Comparison of ENCODE assay signal across 7 mouse cellular contexts in the genomic region with DNA sequence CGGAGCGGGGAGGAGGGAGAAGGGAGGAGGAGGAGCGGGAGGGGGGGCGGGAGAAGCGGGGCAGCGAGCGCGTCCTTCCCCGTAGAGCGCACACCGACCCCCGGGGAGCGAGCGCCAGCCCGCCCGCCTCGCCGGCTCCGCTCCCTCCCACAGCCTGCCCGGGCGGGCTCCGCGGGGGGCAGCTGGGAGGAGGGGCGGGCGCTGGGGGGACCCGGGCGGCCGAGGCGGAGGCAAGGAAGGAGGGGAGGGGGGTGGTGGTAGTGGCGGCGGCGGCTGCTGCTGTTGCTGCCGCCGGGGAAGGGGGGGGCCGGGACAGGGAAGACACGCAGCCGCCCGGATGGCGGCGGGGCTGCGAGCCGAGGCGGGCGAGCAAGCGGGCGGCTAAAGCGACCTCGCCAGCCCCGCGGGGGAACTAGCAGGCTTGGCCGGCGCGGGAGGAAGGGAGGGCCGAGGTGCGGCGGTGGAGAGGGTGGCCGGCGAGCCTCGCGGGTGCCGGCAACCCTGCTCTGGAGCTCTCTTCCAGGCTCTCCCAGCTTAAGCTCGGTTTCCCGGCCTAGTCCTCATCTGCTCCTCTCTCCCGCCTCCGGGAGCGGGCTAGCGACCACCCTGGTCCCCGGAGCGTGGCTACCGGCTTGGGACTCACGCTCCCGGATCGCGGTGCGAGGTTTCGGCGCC. TPM values are rescaled to one million over a fixed set of nuclear protein-coding genes. Genes with fewer than 3 reads are reported as not detected.
DNase-seq lines count a peak whose midpoint lies in the region; ATAC-seq lines count a peak whose summit lies in the region.

No protein-coding gene starts in this region.

- H3K27me3 ChIP-seq in forebrain, embryonic 14.5 days (replicated peaks; ENCODE audit: control insufficient read depth, insufficient read depth, low read length) = no peaks in the 10 kb centered on the region
- no peaks in the 10 kb centered on the region for H3K27me3 ChIP-seq in hindbrain, embryonic 11.5 days (ENCODE audit: control insufficient read depth, insufficient read depth, low read length)
- H3K27me3 ChIP-seq in limb, embryonic 11.5 days (ENCODE audit: control insufficient read depth, insufficient read depth, low read length) = no peaks in the 10 kb centered on the region
- no peaks in the 10 kb centered on the region; the same call in 1 of the 2 replicates for H3K27me3 ChIP-seq in midbrain, embryonic 12.5 days

- H3K9me3 ChIP-seq in forebrain, embryonic 14.5 days (replicated peaks; ENCODE audit: control insufficient read depth, low read length) = no peaks in the 10 kb centered on the region
- no peaks in the 10 kb centered on the region for H3K9me3 ChIP-seq in hindbrain, embryonic 11.5 days (ENCODE audit: control insufficient read depth, low read length)
- no peaks in the 10 kb centered on the region for H3K9me3 ChIP-seq in limb, embryonic 11.5 days (ENCODE audit: control insufficient read depth, low read length)
- H3K9me3 ChIP-seq in midbrain, embryonic 12.5 days = no peaks in the 10 kb centered on the region

- H3K4me3 ChIP-seq in brown adipose tissue, adult 24 weeks (ENCODE audit: insufficient read depth, low read depth, low read length) = peak overlapping the region; percentile 85
- H3K4me3 ChIP-seq in forebrain, embryonic 14.5 days (ENCODE audit: low read depth, low read length) = peak overlapping the region; percentile 100
- peak overlapping the region; percentile 100 for H3K4me3 ChIP-seq in hindbrain, embryonic 11.5 days (ENCODE audit: low read depth, low read length)
- H3K4me3 ChIP-seq in limb, embryonic 11.5 days (ENCODE audit: low read depth, low read length) = peak overlapping the region; percentile 95
- H3K4me3 ChIP-seq in midbrain, embryonic 12.5 days = peak overlapping the region; percentile 100

- peak overlapping the region; percentile 95 for H3K27ac ChIP-seq in brown adipose tissue, adult 24 weeks (replicated peaks; ENCODE audit: low read depth, low read length)
- peak overlapping the region; percentile 99 for H3K27ac ChIP-seq in forebrain, embryonic 14.5 days (ENCODE audit: low read depth, low read length)
- peak overlapping the region; percentile 99 for H3K27ac ChIP-seq in hindbrain, embryonic 11.5 days (ENCODE audit: low read depth, low read length)
- peak overlapping the region; percentile 99 for H3K27ac ChIP-seq in limb, embryonic 11.5 days (replicated peaks; ENCODE audit: low read depth, low read length)
- H3K27ac ChIP-seq in midbrain, embryonic 12.5 days (replicated peaks) = peak overlapping the region; percentile 100

- H3K4me2 ChIP-seq in forebrain, embryonic 14.5 days (ENCODE audit: low read length) = peak overlapping the region; percentile 95
- peak overlapping the region; percentile 90 for H3K4me2 ChIP-seq in hindbrain, embryonic 11.5 days (replicated peaks; ENCODE audit: low read depth, low read length)
- H3K4me2 ChIP-seq in limb, embryonic 11.5 days (ENCODE audit: low read depth, severe bottlenecking) = peak overlapping the region; percentile 91
- H3K4me2 ChIP-seq in midbrain, embryonic 12.5 days (replicated peaks) = peak overlapping the region; percentile 85

- peaks cover 25% of the 10 kb centered on the region for H3K36me3 ChIP-seq in forebrain, embryonic 14.5 days (ENCODE audit: control insufficient read depth, insufficient read depth, low read length)
- 0 out of 2 replicates have a peak, but pooled peaks cover 3% of the 10 kb centered on the region for H3K36me3 ChIP-seq in hindbrain, embryonic 11.5 days (ENCODE audit: control insufficient read depth, insufficient read depth, low read length)
- H3K36me3 ChIP-seq in limb, embryonic 11.5 days (ENCODE audit: control insufficient read depth, insufficient read depth, low read length) = peaks cover 11% of the 10 kb centered on the region
- peaks cover 25% of the 10 kb centered on the region for H3K36me3 ChIP-seq in midbrain, embryonic 12.5 days

- under 1% methylated on average over 26 of the region's 77 CpGs for WGBS in forebrain, embryonic 14.5 days
- WGBS in hindbrain, embryonic 11.5 days = under 1% methylated on average over 45 of the region's 77 CpGs
- WGBS in limb, embryonic 11.5 days = 0% methylated on average over 54 of the region's 77 CpGs
- WGBS in midbrain, embryonic 12.5 days = 0% methylated on average over 29 of the region's 77 CpGs

- DNase-seq in NIH3T3 (ENCODE audit: low read depth) = peak; percentile 85
- peak; percentile 81 for DNase-seq in forebrain, embryonic 14.5 days (ENCODE audit: low spot score)
- DNase-seq in hindbrain, embryonic 11.5 days (ENCODE audit: low spot score) = peak; percentile 80
- peak; percentile 83 for DNase-seq in limb, embryonic 11.5 days (ENCODE audit: low spot score)
- peak; percentile 78 to 88 for DNase-seq in spleen, postnatal 10 days (ENCODE audit: low spot score in 2 of 2)

- no peaks in the 10 kb centered on the region for H3K4me1 ChIP-seq in brown adipose tissue, adult 24 weeks (ENCODE audit: control insufficient read depth, insufficient read depth, insufficient read length, low read length)
- H3K4me1 ChIP-seq in forebrain, embryonic 14.5 days (ENCODE audit: control insufficient read depth, insufficient read depth, low read length) = peaks cover 15% of the 10 kb centered on the region; the same call in 1 of the 2 replicates
- H3K4me1 ChIP-seq in hindbrain, embryonic 11.5 days (replicated peaks; ENCODE audit: control insufficient read depth, insufficient read depth, low read length) = peaks cover 2% of the 10 kb centered on the region; the same call in 1 of the 2 replicates
- peaks cover 11% of the 10 kb centered on the region for H3K4me1 ChIP-seq in limb, embryonic 11.5 days (ENCODE audit: control insufficient read depth, insufficient read depth, low read length)
- peaks cover 21% of the 10 kb centered on the region for H3K4me1 ChIP-seq in midbrain, embryonic 12.5 days

- H3K9ac ChIP-seq in forebrain, embryonic 14.5 days (ENCODE audit: low read length) = peak overlapping the region; percentile 100
- peak overlapping the region; percentile 100 for H3K9ac ChIP-seq in hindbrain, embryonic 11.5 days (ENCODE audit: low read depth, low read length)
- H3K9ac ChIP-seq in limb, embryonic 11.5 days (ENCODE audit: low read length) = peak overlapping the region; percentile 99
- H3K9ac ChIP-seq in midbrain, embryonic 12.5 days (replicated peaks) = peak overlapping the region; percentile 100

- ATAC-seq in forebrain, embryonic 14.5 days = peak; percentile 56
- ATAC-seq in hindbrain, embryonic 11.5 days (ENCODE audit: low FRiP score) = peak; percentile 57
- peak; percentile 52 for ATAC-seq in limb, embryonic 11.5 days (ENCODE audit: insufficient number of reproducible peaks, low FRiP score, low TSS enrichment, low read depth)
- ATAC-seq in midbrain, embryonic 12.5 days (ENCODE audit: low FRiP score, low read depth) = peak; percentile 64

RNA-seq across cellular contexts. Expression of a gene that starts 1.5 kb away (rescaled TPM):
- polyA plus RNA-seq in brown adipose tissue, adult 24 weeks (2012; ENCODE audit: insufficient read depth, insufficient read length, missing spikeins) = 41.7 and 47.6 TPM in 2 replicates
- 74.5 and 91.0 TPM in 2 replicates for polyA plus RNA-seq in forebrain, embryonic 14.5 days (2014; fragmentation: Nextera tagmentation; extraction: Ambion mirVana)
- polyA plus RNA-seq in hindbrain, embryonic 11.5 days (2014; fragmentation: Nextera tagmentation; extraction: Ambion mirVana) = 82.1 and 83.4 TPM in 2 replicates
- 87.0 and 91.4 TPM in 2 replicates for polyA plus RNA-seq in limb, embryonic 11.5 days (2014; fragmentation: Nextera tagmentation; extraction: Ambion mirVana)
- 102 and 121 TPM in 2 replicates for polyA plus RNA-seq in midbrain, embryonic 12.5 days (2016; fragmentation: Nextera tagmentation; extraction: Ambion mirVana)

RNA-seq across cellular contexts. Expression of a gene that starts 21.6 kb away (rescaled TPM):
- polyA plus RNA-seq in brown adipose tissue, adult 24 weeks (2012; ENCODE audit: insufficient read depth, insufficient read length, missing spikeins) = 11.6 and 13.1 TPM in 2 replicates
- polyA plus RNA-seq in forebrain, embryonic 14.5 days (2014; fragmentation: Nextera tagmentation; extraction: Ambion mirVana) = 25.2 and 28.7 TPM in 2 replicates
- polyA plus RNA-seq in hindbrain, embryonic 11.5 days (2014; fragmentation: Nextera tagmentation; extraction: Ambion mirVana) = 17.5 and 22.0 TPM in 2 replicates
- 20.0 and 22.1 TPM in 2 replicates for polyA plus RNA-seq in limb, embryonic 11.5 days (2014; fragmentation: Nextera tagmentation; extraction: Ambion mirVana)
- 24.7 and 26.6 TPM in 2 replicates for polyA plus RNA-seq in midbrain, embryonic 12.5 days (2016; fragmentation: Nextera tagmentation; extraction: Ambion mirVana)

RNA-seq across cellular contexts. Expression of a gene that starts 33.3 kb away (rescaled TPM):
- polyA plus RNA-seq in brown adipose tissue, adult 24 weeks (2012; ENCODE audit: insufficient read depth, insufficient read length, missing spikeins) = 20.5 and 24.2 TPM in 2 replicates
- polyA plus RNA-seq in forebrain, embryonic 14.5 days (2014; fragmentation: Nextera tagmentation; extraction: Ambion mirVana) = 74.4 and 75.3 TPM in 2 replicates
- polyA plus RNA-seq in hindbrain, embryonic 11.5 days (2014; fragmentation: Nextera tagmentation; extraction: Ambion mirVana) = 64.0 and 65.2 TPM in 2 replicates
- polyA plus RNA-seq in limb, embryonic 11.5 days (2014; fragmentation: Nextera tagmentation; extraction: Ambion mirVana) = 46.7 and 51.5 TPM in 2 replicates
- 65.5 and 69.4 TPM in 2 replicates for polyA plus RNA-seq in midbrain, embryonic 12.5 days (2016; fragmentation: Nextera tagmentation; extraction: Ambion mirVana)

RNA-seq across cellular contexts. Expression of a gene that starts 48.0 kb away (rescaled TPM):
- polyA plus RNA-seq in brown adipose tissue, adult 24 weeks (2012; ENCODE audit: insufficient read depth, insufficient read length, missing spikeins) = 1.2 TPM in 1 of 2 replicates, not detected in the other
- polyA plus RNA-seq in forebrain, embryonic 14.5 days (2014; fragmentation: Nextera tagmentation; extraction: Ambion mirVana) = 1.8 and 2.1 TPM in 2 replicates
- polyA plus RNA-seq in hindbrain, embryonic 11.5 days (2014; fragmentation: Nextera tagmentation; extraction: Ambion mirVana) = 25.8 and 28.1 TPM in 2 replicates
- polyA plus RNA-seq in limb, embryonic 11.5 days (2014; fragmentation: Nextera tagmentation; extraction: Ambion mirVana) = 20.4 and 24.6 TPM in 2 replicates
- 26.7 and 30.4 TPM in 2 replicates for polyA plus RNA-seq in midbrain, embryonic 12.5 days (2016; fragmentation: Nextera tagmentation; extraction: Ambion mirVana)

RNA-seq across cellular contexts. Expression of a gene that starts 49.5 kb away (rescaled TPM):
- 0.48 and 1.0 TPM in 2 replicates for polyA plus RNA-seq in brown adipose tissue, adult 24 weeks (2012; ENCODE audit: insufficient read depth, insufficient read length, missing spikeins)
- not detected in 2 replicates for polyA plus RNA-seq in forebrain, embryonic 14.5 days (2014; fragmentation: Nextera tagmentation; extraction: Ambion mirVana)
- polyA plus RNA-seq in hindbrain, embryonic 11.5 days (2014; fragmentation: Nextera tagmentation; extraction: Ambion mirVana) = 0.06 and 0.08 TPM in 2 replicates
- 0.13 and 0.33 TPM in 2 replicates for polyA plus RNA-seq in limb, embryonic 11.5 days (2014; fragmentation: Nextera tagmentation; extraction: Ambion mirVana)
- polyA plus RNA-seq in midbrain, embryonic 12.5 days (2016; fragmentation: Nextera tagmentation; extraction: Ambion mirVana) = not detected in 2 replicates

Comparison
In these comparisons a context has a peak if more than half of its experiments do, and no peak if none do; other contexts are left out.
1. Peak in every context shown above with its lines: DNase-seq, ATAC-seq, H3K4me3 ChIP-seq and H3K27ac ChIP-seq.